29 mouse cellular contexts compared by ENCODE assay signal in the genomic region with DNA sequence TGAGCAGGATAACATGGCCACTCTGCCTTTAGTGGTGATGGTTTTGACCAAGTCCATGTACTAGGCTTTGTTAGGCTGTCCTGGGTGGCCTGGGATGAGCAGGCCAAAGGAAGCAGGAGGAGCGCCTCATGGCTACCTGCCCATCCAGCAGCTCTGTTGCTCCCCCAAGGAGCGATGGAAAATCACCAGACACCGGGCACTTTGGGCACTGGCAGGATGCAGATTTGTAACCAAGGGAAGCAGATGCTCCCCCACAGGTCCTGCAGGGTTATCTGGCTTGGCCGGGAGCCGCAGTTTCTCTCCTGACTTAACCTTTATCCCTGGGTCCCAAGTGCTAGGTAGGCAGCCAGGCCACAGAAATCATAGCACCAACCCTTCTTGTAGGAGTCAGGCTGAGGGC. TPM values are rescaled to one million over a fixed set of nuclear protein-coding genes. Genes with fewer than 3 reads are reported as not detected.
A peak's percentile ranks its signal among the peaks of the same experiment; 100 is the strongest.
DNase-seq lines count a peak whose midpoint lies in the region; ATAC-seq and TF ChIP-seq lines count a peak whose summit lies in the region.
"Had no signal": no experiment of that assay in that cellular context is flagged by ENCODE, and none has a peak within 500 bp of the region (broad histone marks: within the 10 kb centered on the region; RNA-seq: fewer than 3 reads in every experiment).

No protein-coding gene starts in this region.

- H3K9me3 ChIP-seq in intestine, postnatal 0 days (ENCODE audit: control insufficient read depth), result no peaks in the 10 kb centered on the region
- H3K9me3 ChIP-seq in intestine, embryonic 15.5 days, result no peaks in the 10 kb centered on the region
- H3K9me3 ChIP-seq in stomach, postnatal 0 days (ENCODE audit: control insufficient read depth, low read length), result no peaks in the 10 kb centered on the region
- H3K9me3 ChIP-seq: embryonic facial prominence, embryonic 13.5 days; forebrain, embryonic 13.5 days; heart, embryonic 13.5 days; limb, embryonic 13.5 days; liver, embryonic 12.5 days; neural tube, embryonic 15.5 days had no signal

- no peak for TF ChIP-seq CTCF in intestine, postnatal 0 days (IDR thresholded peaks at IDR 0.05; ENCODE audit: low read depth)
- no peak for TF ChIP-seq CTCF in cerebellum, adult 2 months (IDR thresholded peaks at IDR 0.05; ENCODE audit: borderline replicate concordance, insufficient read depth, low read depth, low read length)
- no peak for TF ChIP-seq CTCF in stomach, postnatal 0 days (IDR thresholded peaks at IDR 0.05; ENCODE audit: low read depth)

- H3K27ac ChIP-seq in intestine, postnatal 0 days (ENCODE audit: low read depth, low read length), result peak overlapping the region; percentile 3; the same call in 1 of the 2 replicates
- no peak overlapping the region for H3K27ac ChIP-seq in intestine, embryonic 15.5 days
- no peak overlapping the region for H3K27ac ChIP-seq in cerebellum, adult 2 months (ENCODE audit: insufficient read depth, low read length)
- H3K27ac ChIP-seq in stomach, postnatal 0 days (replicated peaks), result no peak overlapping the region
- H3K27ac ChIP-seq: embryonic facial prominence, embryonic 13.5 days; forebrain, embryonic 13.5 days; heart, adult 2 months; heart, embryonic 13.5 days; kidney, postnatal 0 days; limb, embryonic 13.5 days; liver, embryonic 12.5 days; neural tube, embryonic 15.5 days had no signal

- no peaks in the 10 kb centered on the region for H3K27me3 ChIP-seq in intestine, postnatal 0 days (replicated peaks; ENCODE audit: control insufficient read depth, insufficient read depth, low read length)
- H3K27me3 ChIP-seq in intestine, embryonic 15.5 days (replicated peaks), result no peaks in the 10 kb centered on the region
- H3K27me3 ChIP-seq in cerebellum, adult 2 months (ENCODE audit: control insufficient read depth, insufficient read depth, low read length), result no peaks in the 10 kb centered on the region
- H3K27me3 ChIP-seq in stomach, postnatal 0 days (ENCODE audit: control insufficient read depth, insufficient read depth, low read length), result no peaks in the 10 kb centered on the region
- H3K27me3 ChIP-seq: embryonic facial prominence, embryonic 13.5 days; forebrain, embryonic 13.5 days; heart, embryonic 13.5 days; limb, embryonic 13.5 days; neural tube, embryonic 15.5 days had no signal

- peak; percentile 77 to 82 for DNase-seq in cerebellum, adult 2 months
- peak; percentile 57 to 72 for DNase-seq in cerebellum, postnatal 25 days
- no peak for DNase-seq in stomach, postnatal 0 days (ENCODE audit: low spot score)
- DNase-seq in spleen, postnatal 10 days (ENCODE audit: low spot score in 2 of 2), result no peak
- DNase-seq in right cerebral cortex, postnatal 25 days, result no peak
- DNase-seq: adrenal gland, postnatal 10 days; embryo, embryonic 11 days; gastrocnemius, postnatal 36 days; heart, adult 2 months; heart, postnatal 14 days; kidney, adult 2 months; layer of hippocampus, postnatal 36 days; lung, adult 18-20 months; lung, postnatal 10 days; spleen, adult 18-20 months; thymus, adult 18-20 months; thymus, postnatal 36 days had no signal

- no peak overlapping the region for H3K9ac ChIP-seq in intestine, postnatal 0 days (ENCODE audit: low read depth, low read length)
- H3K9ac ChIP-seq in intestine, embryonic 15.5 days, result no peak overlapping the region
- H3K9ac ChIP-seq in stomach, postnatal 0 days (ENCODE audit: low read length), result no peak overlapping the region
- H3K9ac ChIP-seq: embryonic facial prominence, embryonic 13.5 days; forebrain, embryonic 13.5 days; heart, embryonic 13.5 days; limb, embryonic 13.5 days; liver, embryonic 12.5 days; neural tube, embryonic 15.5 days had no signal

- no peak overlapping the region for H3K4me2 ChIP-seq in intestine, postnatal 0 days (replicated peaks; ENCODE audit: low read depth)
- H3K4me2 ChIP-seq in intestine, embryonic 15.5 days (replicated peaks), result no peak overlapping the region
- H3K4me2 ChIP-seq in stomach, postnatal 0 days (replicated peaks; ENCODE audit: low read depth), result no peak overlapping the region
- H3K4me2 ChIP-seq: embryonic facial prominence, embryonic 13.5 days; forebrain, embryonic 13.5 days; heart, embryonic 13.5 days; limb, embryonic 13.5 days; liver, embryonic 12.5 days; midbrain, embryonic 11.5 days; neural tube, embryonic 15.5 days had no signal

- TF ChIP-seq EP300 in stomach, postnatal 0 days (optimal IDR thresholded peaks at IDR 0.05), result no peak

- 80% methylated on average over 5 of the region's 5 CpGs for WGBS in intestine, postnatal 0 days
- 86% methylated on average over 5 of the region's 5 CpGs for WGBS in intestine, embryonic 15.5 days
- 7% methylated on average over 5 of the region's 5 CpGs for WGBS in cerebellum, adult 2 months
- WGBS in stomach, postnatal 0 days, result 88% methylated on average over 5 of the region's 5 CpGs

- no peak overlapping the region for H3K4me3 ChIP-seq in intestine, postnatal 0 days (ENCODE audit: low read depth, low read length)
- H3K4me3 ChIP-seq in intestine, embryonic 15.5 days (replicated peaks), result no peak overlapping the region
- H3K4me3 ChIP-seq in cerebellum, adult 2 months (replicated peaks; ENCODE audit: insufficient read depth, low read depth, low read length), result no peak overlapping the region
- H3K4me3 ChIP-seq in stomach, postnatal 0 days (ENCODE audit: low read depth, low read length), result no peak overlapping the region
- H3K4me3 ChIP-seq: embryonic facial prominence, embryonic 13.5 days; erythroblast, embryonic 14.5 days; forebrain, embryonic 13.5 days; heart, adult 2 months; heart, embryonic 13.5 days; limb, embryonic 13.5 days; liver, embryonic 12.5 days; neural tube, embryonic 15.5 days had no signal

- H3K36me3 ChIP-seq in intestine, postnatal 0 days (ENCODE audit: control insufficient read depth, insufficient read depth), result no peaks in the 10 kb centered on the region
- H3K36me3 ChIP-seq in intestine, embryonic 15.5 days, result no peaks in the 10 kb centered on the region
- no peaks in the 10 kb centered on the region for H3K36me3 ChIP-seq in stomach, postnatal 0 days (ENCODE audit: control insufficient read depth, insufficient read depth, low read length)
- H3K36me3 ChIP-seq: embryonic facial prominence, embryonic 13.5 days; heart, embryonic 13.5 days; limb, embryonic 13.5 days; liver, embryonic 12.5 days; neural tube, embryonic 15.5 days had no signal

- peaks cover 2% of the 10 kb centered on the region; the same call in 1 of the 2 replicates for H3K4me1 ChIP-seq in intestine, postnatal 0 days (replicated peaks; ENCODE audit: control insufficient read depth, insufficient read depth, low read length)
- peaks cover 5% of the 10 kb centered on the region; the same call in 1 of the 2 replicates for H3K4me1 ChIP-seq in intestine, embryonic 15.5 days (replicated peaks)
- peaks cover 2% of the 10 kb centered on the region; the same call in 1 of the 2 replicates for H3K4me1 ChIP-seq in cerebellum, adult 2 months (ENCODE audit: control insufficient read depth, insufficient read depth, low read length)
- H3K4me1 ChIP-seq in stomach, postnatal 0 days (replicated peaks; ENCODE audit: control insufficient read depth, insufficient read depth), result no peaks in the 10 kb centered on the region
- H3K4me1 ChIP-seq: limb, embryonic 13.5 days; liver, embryonic 12.5 days had no signal

- no peak for TF ChIP-seq POLR2A in cerebellum, adult 2 months (IDR thresholded peaks at IDR 0.05; ENCODE audit: borderline replicate concordance, insufficient read depth, low read length)

- no peak for ATAC-seq in intestine, postnatal 0 days
- no peak for ATAC-seq in intestine, embryonic 15.5 days
- no peak for ATAC-seq in stomach, postnatal 0 days (ENCODE audit: low FRiP score, low TSS enrichment)
- ATAC-seq: forebrain, embryonic 13.5 days; liver, embryonic 12.5 days had no signal

RNA-seq across cellular contexts. Expression of gene Oprd1, which starts 10.9 kb away (rescaled TPM):
- polyA plus RNA-seq in intestine, postnatal 0 days (2015; fragmentation: Nextera tagmentation; extraction: Ambion mirVana), result 0.24 and 0.29 TPM in 2 replicates
- 0.28 and 0.34 TPM in 2 replicates for polyA plus RNA-seq in intestine, embryonic 15.5 days (2015; fragmentation: Nextera tagmentation; extraction: Ambion mirVana)
- polyA plus RNA-seq in cerebellum, adult 2 months (2012; rRNA removed), result 2.4 and 3.0 TPM in 2 replicates
- polyA plus RNA-seq in stomach, postnatal 0 days (2015; fragmentation: Nextera tagmentation; extraction: Ambion mirVana), result 0.04 and 0.11 TPM in 2 replicates
- polyA plus RNA-seq: erythroblast, embryonic 14.5 days; hindbrain, embryonic 11.5 days had no signal

RNA-seq across cellular contexts. Expression of gene Epb41, which starts 58.3 kb away (rescaled TPM):
- polyA plus RNA-seq in intestine, postnatal 0 days (2015; fragmentation: Nextera tagmentation; extraction: Ambion mirVana), result 22.2 TPM in 2 replicates
- polyA plus RNA-seq in intestine, embryonic 15.5 days (2015; fragmentation: Nextera tagmentation; extraction: Ambion mirVana), result 50.0 and 54.2 TPM in 2 replicates
- 174 and 192 TPM in 2 replicates for polyA plus RNA-seq in cerebellum, adult 2 months (2012; rRNA removed)
- polyA plus RNA-seq in stomach, postnatal 0 days (2015; fragmentation: Nextera tagmentation; extraction: Ambion mirVana), result 24.3 and 26.7 TPM in 2 replicates

RNA-seq across cellular contexts. Expression of gene Gm10300, which starts 58.9 kb away (rescaled TPM):
- polyA plus RNA-seq in intestine, postnatal 0 days (2015; fragmentation: Nextera tagmentation; extraction: Ambion mirVana), result 0.08 and 0.09 TPM in 2 replicates
- polyA plus RNA-seq in intestine, embryonic 15.5 days (2015; fragmentation: Nextera tagmentation; extraction: Ambion mirVana), result 0.08 and 0.16 TPM in 2 replicates
- polyA plus RNA-seq in cerebellum, adult 2 months (2012; rRNA removed), result 0.15 and 0.24 TPM in 2 replicates
- polyA plus RNA-seq in stomach, postnatal 0 days (2015; fragmentation: Nextera tagmentation; extraction: Ambion mirVana), result 0.12 TPM in 1 of 2 replicates, not detected in the other
- polyA plus RNA-seq: forebrain, embryonic 13.5 days; limb, embryonic 13.5 days; midbrain, embryonic 11.5 days; neural tube, embryonic 15.5 days had no signal

Comparison
In these comparisons a context has a peak if more than half of its experiments do, and no peak if none do; other contexts are left out.
1. DNase-seq: peak in cerebellum, adult 2 months (2 of 2) and cerebellum, postnatal 25 days (2 of 2); none in stomach, postnatal 0 days (single experiment), spleen, postnatal 10 days (0 of 2) and right cerebral cortex, postnatal 25 days (single experiment).